Mouse (Mus musculus) T-helper 2 cell (primary cell): ENCODE measurements around the gene Aox2.

ENCODE experiments used
- in situ Hi-C: fragments of 300-600 bp; cut with MboI, MseI; formaldehyde crosslinking; loops from one replicate; pipeline ENCODE4 v1.15.1; 2025; ENCODE audit warnings: high pct_unique_total_duplicates

Gene Aox2

DNA sequence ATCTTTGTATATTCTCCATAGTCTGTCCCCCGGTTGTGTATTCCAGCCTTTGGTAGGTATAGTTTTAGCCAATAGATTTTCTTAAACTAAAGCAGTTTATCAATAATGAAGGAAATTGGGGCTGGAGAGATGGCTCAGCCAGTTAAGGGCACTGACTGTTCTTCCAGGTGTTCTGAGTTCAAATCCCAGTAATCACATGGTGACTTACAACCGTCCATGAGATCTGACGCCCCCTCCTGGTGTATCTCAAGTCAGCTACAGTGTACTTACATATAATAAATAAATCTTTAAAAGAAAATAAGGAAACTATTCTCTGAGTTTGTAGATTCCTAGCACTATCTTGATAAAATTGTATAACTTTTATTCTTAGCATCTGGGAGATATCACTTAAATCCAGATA lies 117.2 kb downstream of the Aox2 start:
- in situ Hi-C loops: no loop called here

DNA sequence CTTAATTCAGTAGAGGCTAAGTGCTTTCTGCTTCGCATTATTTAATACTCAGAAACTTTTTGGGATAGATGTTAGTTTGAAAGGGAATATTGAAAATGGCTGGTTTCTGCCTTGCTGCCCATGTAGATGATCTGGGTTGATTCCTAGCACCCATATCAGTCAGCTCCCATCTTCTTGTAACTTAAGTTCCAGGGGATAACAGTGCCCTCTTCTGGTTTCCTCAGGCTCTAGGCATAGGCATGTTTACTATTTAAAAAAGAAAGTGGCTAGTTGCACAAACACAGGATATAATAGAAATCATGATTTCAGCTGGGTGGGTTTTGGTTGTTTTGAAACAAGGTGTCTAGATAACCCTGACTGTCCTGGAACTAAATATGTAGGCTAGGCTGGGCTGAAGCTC lies 118.1 kb downstream of the Aox2 start:
- in situ Hi-C loops: no loop called here

DNA sequence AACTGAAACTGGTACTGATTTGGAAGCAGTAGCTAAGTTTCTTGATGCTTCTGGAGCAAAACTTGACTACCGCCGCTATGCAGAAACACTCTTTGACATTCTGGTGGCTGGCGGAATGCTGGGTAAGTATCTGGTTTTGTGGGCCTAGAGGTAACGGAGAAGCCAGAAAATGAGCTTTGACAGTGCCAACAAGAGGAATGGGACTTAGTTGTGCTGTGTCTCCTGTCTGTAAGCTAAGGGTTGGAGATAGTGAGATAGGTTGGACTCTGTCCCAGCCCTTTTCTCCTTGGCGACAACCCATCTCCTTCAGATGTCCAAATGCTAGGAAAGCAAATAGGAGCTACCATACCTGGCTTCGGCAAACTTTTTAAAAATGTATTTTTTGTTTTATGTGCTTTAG lies 119.6 kb downstream of the Aox2 start:
- in situ Hi-C loops: no loop called here

DNA sequence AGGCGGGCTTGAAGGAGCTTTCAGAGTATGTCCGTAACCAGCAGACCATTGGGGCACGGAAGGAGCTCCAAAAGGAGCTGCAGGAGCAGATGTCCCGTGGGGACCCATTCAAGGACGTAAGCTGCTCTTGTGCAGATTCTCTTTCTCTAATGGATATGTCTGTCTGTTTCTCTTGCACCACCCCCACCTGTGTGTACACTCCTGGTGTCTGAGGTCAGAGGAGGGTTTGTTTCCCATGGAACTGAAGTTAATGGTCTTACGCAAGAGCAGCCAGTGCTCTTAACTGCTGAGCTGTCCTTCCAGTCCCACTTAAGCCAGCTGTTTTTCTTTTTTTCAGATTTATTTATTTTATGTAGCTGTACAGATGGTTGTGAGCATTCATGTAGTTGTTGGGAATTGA lies 123.3 kb downstream of the Aox2 start:
- in situ Hi-C loops: no loop called here

DNA sequence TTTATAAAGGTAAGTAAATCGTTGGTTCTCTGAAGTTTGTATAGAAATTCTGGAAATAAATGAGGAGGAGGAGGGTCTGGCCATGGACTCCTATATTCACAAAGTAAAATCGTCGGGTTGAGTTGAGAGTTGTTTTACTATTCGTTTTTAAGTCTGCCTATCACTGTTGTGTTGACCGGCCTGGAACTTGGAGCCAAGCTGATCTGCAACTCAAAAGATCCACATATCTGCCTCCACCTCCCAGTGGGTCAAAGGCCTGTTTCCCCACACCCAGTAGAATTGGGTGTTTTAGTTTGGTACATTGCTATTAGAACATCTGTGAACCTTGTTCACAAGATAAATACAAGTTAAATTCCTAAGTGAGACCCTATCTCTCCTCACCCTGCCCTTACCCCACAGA lies 125.6 kb downstream of the Aox2 start:
- in situ Hi-C loops: no loop called here

DNA sequence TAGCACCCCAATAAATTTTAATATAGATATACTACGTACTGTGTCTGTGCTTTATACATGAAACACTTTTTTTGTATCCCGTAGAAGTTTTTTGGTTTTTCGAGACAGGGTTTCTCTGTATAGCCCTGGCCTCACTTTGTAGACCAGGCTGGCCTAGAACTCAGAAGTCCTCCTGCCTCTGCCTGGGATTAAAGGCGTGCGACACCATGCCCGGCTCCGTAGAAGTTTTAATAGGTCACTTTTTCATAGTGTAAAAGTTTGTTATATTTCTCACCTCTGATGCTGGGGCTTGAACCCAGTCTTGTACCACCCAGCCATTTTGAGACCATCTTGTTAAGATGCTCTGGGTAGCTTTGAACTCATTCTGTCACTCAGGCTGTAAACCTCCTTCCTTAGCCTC lies 129.2 kb downstream of the Aox2 start:
- in situ Hi-C loops: no loop called here

DNA sequence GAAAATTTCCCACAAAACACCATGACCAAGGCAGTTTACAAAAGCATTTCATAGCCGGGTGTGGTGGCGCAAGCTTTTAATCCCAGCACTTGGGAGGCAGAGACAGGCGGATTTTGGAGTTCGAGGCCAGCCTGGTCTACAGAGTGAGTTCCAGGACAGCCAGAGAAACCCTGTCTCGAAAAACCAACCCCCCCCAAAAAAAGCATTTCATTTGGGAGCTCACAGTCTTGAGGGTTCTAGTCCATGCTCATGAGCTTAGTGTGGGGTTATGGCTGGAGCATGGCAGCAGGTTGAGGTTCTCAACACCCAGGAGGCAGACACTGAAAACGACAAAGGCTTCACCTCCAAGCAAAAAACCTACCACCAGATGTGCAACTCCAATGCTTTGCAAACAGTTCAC lies 130.0 kb downstream of the Aox2 start:
- in situ Hi-C loops: no loop called here

DNA sequence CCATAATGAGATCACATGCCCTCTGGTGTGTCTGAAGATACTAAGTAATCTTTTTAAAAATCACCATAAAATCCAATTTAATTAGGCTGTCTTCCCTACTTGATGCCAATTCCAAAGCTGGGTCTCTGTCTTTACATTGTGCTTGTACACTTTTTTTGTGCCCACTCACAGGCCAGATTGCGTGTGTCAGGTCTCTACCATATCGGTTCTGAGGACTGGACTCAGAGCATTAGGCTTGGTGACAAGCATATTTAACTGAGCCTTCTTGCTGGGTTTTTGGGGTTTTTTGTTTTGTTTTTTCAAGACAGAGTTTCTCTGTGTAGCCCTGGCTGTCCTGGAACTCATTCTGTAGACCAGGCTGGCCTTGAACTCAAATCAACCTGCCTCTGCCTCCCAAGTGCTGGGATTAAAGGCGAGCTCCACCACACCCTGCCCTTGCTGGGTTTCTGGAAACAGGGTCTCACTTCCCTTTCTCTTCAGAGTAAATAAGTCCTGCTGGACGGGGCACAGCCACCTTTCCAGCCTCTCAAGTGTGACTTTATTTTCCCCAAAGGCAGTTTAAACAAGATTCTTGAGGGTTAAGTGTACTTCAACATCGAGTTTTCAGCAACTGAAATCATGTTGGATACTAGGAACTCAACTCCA lies 131.5 kb downstream of the Aox2 start:
- in situ Hi-C loops: no loop called here

DNA sequence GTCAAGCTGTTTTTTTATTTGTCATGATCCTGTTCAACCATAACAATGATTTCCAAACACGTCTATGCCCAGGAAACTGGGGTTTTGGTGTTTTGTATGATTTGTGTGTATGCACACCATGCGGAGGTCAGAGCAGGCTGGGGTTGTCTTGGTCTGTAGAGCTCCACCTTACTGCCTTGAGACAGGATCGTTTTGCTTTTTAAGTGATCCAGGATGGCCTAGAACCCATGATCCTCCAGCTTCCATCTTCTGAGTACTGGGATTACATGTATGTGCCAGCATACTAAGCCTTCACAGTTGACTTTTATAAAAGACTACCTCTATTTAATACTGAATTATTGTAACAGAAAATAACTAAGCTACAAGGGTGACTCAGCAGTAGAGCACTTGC lies 132.1 kb downstream of the Aox2 start:
- in situ Hi-C loops: no loop called here

DNA sequence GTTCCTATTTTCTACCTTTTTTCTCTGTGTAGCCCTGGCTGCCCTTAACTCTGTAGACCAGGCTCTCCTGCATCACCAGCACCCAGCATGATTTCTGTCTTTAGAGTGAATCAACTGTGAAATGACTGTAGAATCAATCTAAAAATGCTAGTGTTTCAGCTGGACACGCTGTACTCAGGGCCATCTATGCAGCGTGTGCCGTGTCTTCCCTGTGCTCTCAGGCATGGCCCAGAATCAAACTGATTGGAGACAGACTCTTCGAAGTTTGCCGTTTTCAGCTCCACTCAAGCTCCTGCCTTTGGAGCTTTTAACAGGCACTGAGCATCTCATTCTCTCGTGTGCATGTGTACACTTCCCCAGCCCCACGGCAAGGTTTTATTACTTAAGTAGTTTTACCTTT lies 132.7 kb downstream of the Aox2 start:
- in situ Hi-C loops: no loop called here

DNA sequence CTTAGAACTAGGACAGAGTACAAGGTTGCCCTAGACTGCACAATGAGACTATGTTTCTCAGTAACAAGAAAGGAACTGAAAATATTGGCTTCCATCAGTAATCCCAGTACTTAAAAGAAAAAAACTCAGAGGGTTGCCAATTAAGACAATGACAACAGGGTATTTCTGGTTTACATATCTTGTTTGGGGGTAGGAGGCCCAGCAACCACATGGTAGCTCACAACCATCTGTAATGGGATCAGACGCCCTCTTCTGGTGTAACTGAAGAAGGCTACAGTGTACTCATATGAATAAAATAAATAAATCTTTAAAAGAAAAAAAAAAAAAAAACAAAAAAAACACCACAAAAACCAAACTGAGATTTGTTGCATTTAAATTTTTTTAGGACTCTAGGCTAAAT lies 137.3 kb downstream of the Aox2 start:
- in situ Hi-C loops: no loop called here

DNA sequence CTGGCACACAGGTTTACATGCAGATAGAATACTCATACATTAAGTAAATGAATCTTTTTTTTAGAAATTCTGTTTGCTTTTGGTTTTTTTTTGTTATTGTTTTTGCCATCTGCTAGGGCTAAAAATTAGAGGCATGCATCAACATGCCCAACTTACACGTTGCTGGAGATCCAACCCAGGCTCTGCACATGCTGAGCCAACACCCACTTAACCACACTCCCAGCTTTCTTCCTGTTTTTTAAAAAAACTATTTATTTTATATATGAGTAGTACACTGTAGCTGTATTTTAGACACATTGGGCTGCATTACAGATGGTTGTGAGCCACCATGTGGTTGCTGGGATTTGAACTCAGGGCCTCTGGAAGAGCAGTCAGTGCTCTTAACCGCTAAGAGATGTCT lies 137.9 kb downstream of the Aox2 start:
- in situ Hi-C loops: no loop called here

DNA sequence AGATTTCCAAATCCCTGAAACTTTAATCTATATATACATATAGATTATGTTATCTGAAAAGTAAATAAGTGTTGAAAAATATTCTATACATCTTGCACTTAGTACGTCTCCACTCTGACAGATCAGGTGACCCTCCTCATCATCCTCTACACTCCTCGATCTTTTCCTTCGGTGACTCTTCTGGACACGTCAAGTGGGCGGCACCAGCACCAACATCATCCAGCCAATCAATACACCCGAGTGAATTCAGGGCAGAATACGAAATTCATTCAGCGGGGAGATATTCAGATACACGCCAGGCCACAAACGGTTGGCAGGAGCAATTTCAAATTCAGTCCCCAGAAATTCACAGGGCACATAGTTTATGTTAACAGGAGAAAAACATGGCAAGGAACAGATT lies 141.9 kb downstream of the Aox2 start:
- in situ Hi-C loops: no loop called here

DNA sequence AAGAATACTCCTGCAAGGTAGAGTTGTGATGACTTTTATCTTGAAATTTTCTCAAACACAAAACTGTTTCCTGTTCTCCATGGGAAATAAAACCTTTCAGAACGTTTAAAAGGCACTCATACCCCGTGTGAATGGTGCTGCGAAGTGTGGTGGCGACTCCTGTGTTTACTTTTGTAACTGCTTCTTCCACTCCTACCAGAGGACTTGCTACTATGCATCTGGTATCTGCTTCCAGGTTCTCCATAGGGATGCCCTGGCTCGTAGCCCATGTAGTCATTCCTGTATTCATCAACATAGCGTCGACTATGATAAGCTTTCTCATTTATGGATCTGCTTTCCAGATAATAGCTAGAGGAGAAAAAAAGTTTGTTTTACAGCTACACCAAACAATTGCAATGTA lies 142.8 kb downstream of the Aox2 start:
- in situ Hi-C loops: no loop called here

DNA sequence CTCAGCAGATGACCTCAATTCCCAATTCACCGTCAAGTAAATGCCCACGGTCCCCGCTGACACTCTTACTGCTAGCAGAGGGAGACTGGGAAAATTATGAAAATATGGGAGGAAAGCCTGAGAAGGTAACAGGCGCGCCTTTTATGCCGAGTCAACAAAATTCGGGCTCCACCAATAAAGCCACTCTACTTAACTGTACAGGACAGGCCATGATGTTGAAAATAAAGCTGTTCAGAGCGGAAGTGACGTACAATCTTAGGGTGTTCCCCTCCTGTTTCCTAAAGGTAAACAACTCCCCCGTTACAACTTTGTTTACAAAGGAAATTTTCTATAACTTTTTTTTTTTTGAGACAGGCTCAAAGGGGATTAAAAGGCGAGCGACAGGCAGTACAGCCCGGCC lies 144.8 kb downstream of the Aox2 start:
- in situ Hi-C loops: no loop called here

DNA sequence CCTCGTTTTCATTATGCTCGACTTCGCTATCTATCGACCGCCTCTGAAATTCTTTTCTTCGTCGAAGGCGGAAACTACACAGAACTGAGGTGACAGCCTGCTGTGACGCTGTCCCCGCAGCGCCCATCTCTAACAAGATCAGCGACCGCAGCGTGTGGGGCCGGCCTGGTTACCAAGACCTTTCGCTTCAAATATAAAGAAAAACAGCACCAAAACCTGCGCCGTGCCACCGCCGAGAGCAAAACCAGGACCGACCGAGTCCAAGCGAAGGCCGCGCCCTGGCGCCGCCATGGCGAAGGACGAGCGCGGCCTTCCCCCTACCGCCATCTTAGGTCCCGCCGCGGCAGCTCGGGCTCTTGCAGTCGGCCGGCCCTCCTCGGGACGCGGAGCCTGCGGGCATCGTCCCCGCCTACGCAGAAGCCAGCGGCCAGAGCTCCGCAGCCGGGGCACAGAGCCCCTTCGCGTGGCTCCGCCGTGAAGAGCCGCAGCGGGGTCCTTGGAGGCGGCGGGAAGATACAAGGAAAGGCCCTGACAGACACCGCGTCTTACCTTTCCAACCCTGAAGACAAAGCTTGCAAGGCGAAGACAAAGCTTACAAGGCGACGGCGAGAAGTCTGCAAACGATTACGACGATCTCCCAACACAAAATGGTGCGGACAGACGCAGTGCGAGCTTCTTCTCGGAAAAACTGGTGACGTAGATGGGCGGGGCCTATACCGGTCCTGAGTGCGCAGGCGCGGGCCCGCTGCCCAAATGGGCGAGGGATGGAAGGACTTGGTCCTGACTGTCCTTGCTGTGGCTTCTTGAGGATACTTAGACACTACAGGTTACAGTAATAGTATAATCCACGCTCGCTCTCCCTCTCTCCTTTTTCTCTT lies 145.5 kb downstream of the Aox2 start, which contains the start of gene Clk1:
Gene Clk1 (minus strand): TSS at position 696 of the 878 bp plus-strand sequence.
- in situ Hi-C loops: no loop called here

DNA sequence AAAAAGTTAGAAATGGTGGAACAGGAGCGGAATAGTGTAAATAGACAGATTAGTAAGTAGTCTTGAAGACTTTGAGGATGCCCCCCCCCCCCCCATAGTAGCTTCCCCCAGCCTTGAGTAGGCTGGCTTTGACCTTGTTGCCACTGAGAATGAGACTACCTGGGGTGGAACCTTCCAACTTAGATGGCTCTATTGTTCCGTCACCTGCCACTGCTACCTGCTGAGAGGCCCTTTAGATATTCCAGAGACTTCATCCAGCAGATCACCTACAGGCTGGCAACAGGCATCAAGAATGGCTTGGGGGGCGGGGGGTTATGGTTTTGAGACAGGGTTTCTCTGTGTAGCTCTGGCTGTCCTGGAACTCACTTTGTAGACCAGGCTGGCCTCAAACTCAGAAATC lies 146.4 kb downstream of the Aox2 start:
- in situ Hi-C loops: no loop called here
